Mouse (Mus musculus) lung, adult 2 months (tissue): ENCODE measurements at regions not wholly inside any gene's neighbourhood (a gene's known extent, or its start where the extent isn't known, plus 50 kb on each side); places are given as distances from the start of the nearest gene placed in this dataset.

Experiments used
- DNase-seq: peaks from one replicate; pipeline ENCODE4 v3.0.0; 2022
- H3K4me1 ChIP-seq: fragments of 200-500 bp; 2 replicates; pipeline ENCODE4 v1.6.1; 2011; ENCODE audit warnings: low read length; ENCODE audit not compliant: control insufficient read depth, insufficient read depth
- H3K4me3 ChIP-seq: fragments of 200-500 bp; replicated peaks from 2 replicates; pipeline ENCODE3; 2011; ENCODE audit warnings: low read depth, mild to moderate bottlenecking, control low read depth, low read length; ENCODE audit errors: extremely low read depth
- CTCF ChIP-seq: fragments of 200-500 bp; IDR thresholded peaks from 2 replicates; pipeline ENCODE4 v1.5.1; 2011; ENCODE audit warnings: mild to moderate bottlenecking, low read length, control low read depth; ENCODE audit not compliant: insufficient read depth
- POLR2A ChIP-seq: fragments of 200-500 bp; IDR thresholded peaks from 2 replicates; pipeline ENCODE4 v1.6.1; 2011; ENCODE audit warnings: low read depth, mild to moderate bottlenecking, control low read depth, low read length, borderline replicate concordance; ENCODE audit errors: extremely low read depth
- WGBS: fragments of 180-500 bp; shearing (Covaris S2); methylation state at CpG from one replicate; pipeline ENCODE4 v1.1.7; 2018; 5-methylcytosine and 5-hydroxymethylcytosine counted together

- WGBS, result 45% methylated on average over 11 of the region's 11 CpGs
- TF ChIP-seq POLR2A (no peak), CTCF (no peak)
- DNase-seq, result no peak
- Histone ChIP-seq H3K4me1 (peaks cover 2% of the 10 kb centered on the region), H3K4me3 (no peak overlapping the region)
Measured at GRCm38 (mm10) chr15:62286666-62287655, 1364.1 kb upstream of the A1bg start.

- TF ChIP-seq POLR2A, result no peak
- TF ChIP-seq CTCF, result no peak
- 94% methylated on average over 7 of the region's 7 CpGs for WGBS
- Histone ChIP-seq H3K4me3 (no peak overlapping the region), H3K4me1 (peaks cover 2% of the 10 kb centered on the region)
- DNase-seq, result no peak
Measured at GRCm38 (mm10) chr15:62284606-62285531, 1362.1 kb upstream of the A1bg start.

GRCm38 (mm10) chr15:62283661-62284429 is 1361.0 kb upstream of the A1bg start:
- TF ChIP-seq CTCF (no peak), POLR2A (no peak)
- H3K4me3 ChIP-seq, result no peak overlapping the region
- peaks cover 2% of the 10 kb centered on the region for H3K4me1 ChIP-seq
- 69% methylated on average over 6 of the region's 6 CpGs for WGBS
- DNase-seq, result no peak

GRCm38 (mm10) chr15:62282646-62283045 is 1359.8 kb upstream of the A1bg start:
- Histone ChIP-seq H3K4me1 (peaks cover 2% of the 10 kb centered on the region), H3K4me3 (no peak overlapping the region)
- TF ChIP-seq POLR2A (no peak), CTCF (no peak)
- WGBS, result 53% methylated on average over 9 of the region's 9 CpGs
- no peak for DNase-seq

- DNase-seq, result no peak
- TF ChIP-seq CTCF (no peak), POLR2A (no peak)
- no peak overlapping the region for H3K4me3 ChIP-seq
- 63% methylated on average over 1 of the region's 1 CpGs for WGBS
- H3K4me1 ChIP-seq, result peaks cover 2% of the 10 kb centered on the region
Measured at GRCm38 (mm10) chr15:62282116-62282515, 1359.3 kb upstream of the A1bg start.

GRCm38 (mm10) chr15:62279526-62279925 is 1356.7 kb upstream of the A1bg start:
- no peak overlapping the region for H3K4me3 ChIP-seq
- no peaks in the 10 kb centered on the region; the same call in 1 of the 2 replicates for H3K4me1 ChIP-seq
- no peak for DNase-seq
- WGBS, result 56% methylated on average over 2 of the region's 2 CpGs
- no peak for TF ChIP-seq CTCF
- no peak for TF ChIP-seq POLR2A

- Histone ChIP-seq H3K4me1 (no peaks in the 10 kb centered on the region), H3K4me3 (no peak overlapping the region)
- WGBS, result 100% methylated on average over 1 of the region's 1 CpGs
- TF ChIP-seq POLR2A (no peak), CTCF (no peak)
- DNase-seq, result no peak
Measured at GRCm38 (mm10) chr15:62274818-62275217, 1352.0 kb upstream of the A1bg start.

- H3K4me1 ChIP-seq, result no peaks in the 10 kb centered on the region
- TF ChIP-seq POLR2A, result no peak
- TF ChIP-seq CTCF, result no peak
- WGBS, result 72% methylated on average over 1 of the region's 1 CpGs
- no peak for DNase-seq
- H3K4me3 ChIP-seq, result no peak overlapping the region
Measured at GRCm38 (mm10) chr15:62273855-62274488, 1351.2 kb upstream of the A1bg start.
